Mouse (Mus musculus) layer of hippocampus, adult 9-10 months (tissue): ENCODE measurements at regions not wholly inside any gene's neighbourhood (a gene's known extent, or its start where the extent isn't known, plus 50 kb on each side); places are given as distances from the start of the nearest gene placed in this dataset.

Experiments
- DNase-seq: peaks from one replicate; pipeline ENCODE4 v3.0.0; 2022; ENCODE audit warnings: low spot score

- DNase-seq = no peak
Observed at GRCm38 (mm10) chr16:86544121-86544520, 642.5 kb upstream of the Adamts5 start.

GRCm38 (mm10) chr16:86536479-86536878 is 634.9 kb upstream of the Adamts5 start:
- DNase-seq = no peak

- no peak for DNase-seq
Observed at GRCm38 (mm10) chr16:86524135-86524534, 622.5 kb upstream of the Adamts5 start.

- DNase-seq = no peak
Observed at GRCm38 (mm10) chr16:86516935-86517334, 615.3 kb upstream of the Adamts5 start.

GRCm38 (mm10) chr16:86516144-86516543 is 614.5 kb upstream of the Adamts5 start:
- no peak for DNase-seq

GRCm38 (mm10) chr16:86501074-86501952 is 599.7 kb upstream of the Adamts5 start:
- no peak for DNase-seq

- no peak for DNase-seq
Observed at GRCm38 (mm10) chr16:86475145-86475544, 573.5 kb upstream of the Adamts5 start.

GRCm38 (mm10) chr16:86473059-86473740 is 571.6 kb upstream of the Adamts5 start:
- DNase-seq = no peak

- no peak for DNase-seq
Observed at GRCm38 (mm10) chr16:86461073-86461472, 559.4 kb upstream of the Adamts5 start.

GRCm38 (mm10) chr16:86456649-86457048 is 555.0 kb upstream of the Adamts5 start:
- DNase-seq = no peak

GRCm38 (mm10) chr16:86454810-86455209 is 553.2 kb upstream of the Adamts5 start:
- no peak for DNase-seq

GRCm38 (mm10) chr16:86454031-86454430 is 552.4 kb upstream of the Adamts5 start:
- DNase-seq = no peak

- DNase-seq = no peak
Observed at GRCm38 (mm10) chr16:86448478-86449160, 547.0 kb upstream of the Adamts5 start.

- peak; percentile 37 for DNase-seq
Observed at GRCm38 (mm10) chr16:86419458-86419857, 517.8 kb upstream of the Adamts5 start.

GRCm38 (mm10) chr16:86404309-86404708 is 502.7 kb upstream of the Adamts5 start:
- DNase-seq = no peak

- DNase-seq = no peak
Observed at GRCm38 (mm10) chr16:86401381-86401780, 499.8 kb upstream of the Adamts5 start.

- no peak for DNase-seq
Observed at GRCm38 (mm10) chr16:86399288-86399687, 497.7 kb upstream of the Adamts5 start.

- no peak for DNase-seq
Observed at GRCm38 (mm10) chr16:86397521-86397920, 495.9 kb upstream of the Adamts5 start.

GRCm38 (mm10) chr16:86389063-86389723 is 487.6 kb upstream of the Adamts5 start:
- peak; percentile 12 for DNase-seq

GRCm38 (mm10) chr16:86388128-86388527 is 486.5 kb upstream of the Adamts5 start:
- no peak for DNase-seq

GRCm38 (mm10) chr16:86377991-86378390 is 476.4 kb upstream of the Adamts5 start:
- DNase-seq = no peak

GRCm38 (mm10) chr16:86371652-86372051 is 470.0 kb upstream of the Adamts5 start:
- no peak for DNase-seq
